Mouse (Mus musculus): ENCODE data around the gene Lrrc47. TPM values are rescaled to one million over a fixed set of nuclear protein-coding genes. Genes with fewer than 3 reads are reported as not detected.

The Lrrc47 gene
- 15.4 and 20.0 TPM in 2 replicates for polyA plus RNA-seq (2015; fragmentation: Nextera tagmentation; extraction: Ambion mirVana)

GRCm38 (mm10) chr4:154011646-154012089, at the start of gene Lrrc47:
TSS of gene Lrrc47 (plus strand) at chr4:154011731.

GRCm38 (mm10) chr4:153974431-153975291, 36.9 kb upstream of the Lrrc47 start, which contains the start of the genes Dffb and Cep104:
TSS of gene Dffb (minus strand) at chr4:153975126.
TSS of gene Cep104 (plus strand) at chr4:153975194.

GRCm38 (mm10) chr4:154025641-154026440, 14.3 kb downstream of the Lrrc47 start, which contains the start of gene Smim1:
TSS of gene Smim1 (minus strand) at chr4:154026230.

GRCm38 (mm10) chr4:154042577-154042976, 31.0 kb downstream of the Lrrc47 start, which contains the start of gene Ccdc27:
TSS of gene Ccdc27 (minus strand) at chr4:154042677.

Other genes starting within 250 kb of the Lrrc47 start
- 39.0 and 45.4 TPM in 2 replicates for gene A430005L14Rik, start 54.5 kb upstream of the Lrrc47 start, polyA plus RNA-seq (2015; fragmentation: Nextera tagmentation; extraction: Ambion mirVana)
- gene Dffb, start 36.6 kb upstream of the Lrrc47 start, polyA plus RNA-seq (2015; fragmentation: Nextera tagmentation; extraction: Ambion mirVana) = 4.1 and 4.8 TPM in 2 replicates
- 7.8 and 8.1 TPM in 2 replicates for gene Cep104, start 36.5 kb upstream of the Lrrc47 start, polyA plus RNA-seq (2015; fragmentation: Nextera tagmentation; extraction: Ambion mirVana)
- 44.0 and 49.9 TPM in 2 replicates for gene Smim1, start 14.5 kb downstream of the Lrrc47 start, polyA plus RNA-seq (2015; fragmentation: Nextera tagmentation; extraction: Ambion mirVana)
- not detected in 2 replicates for gene Ccdc27, start 30.9 kb downstream of the Lrrc47 start, polyA plus RNA-seq (2015; fragmentation: Nextera tagmentation; extraction: Ambion mirVana)
- gene Trp73, start 128.5 kb downstream of the Lrrc47 start, polyA plus RNA-seq (2015; fragmentation: Nextera tagmentation; extraction: Ambion mirVana) = 0.05 and 0.11 TPM in 2 replicates
- 29.6 and 37.7 TPM in 2 replicates for gene Wrap73, start 130.6 kb downstream of the Lrrc47 start, polyA plus RNA-seq (2015; fragmentation: Nextera tagmentation; extraction: Ambion mirVana)
- gene Tprgl, start 148.9 kb downstream of the Lrrc47 start, polyA plus RNA-seq (2015; fragmentation: Nextera tagmentation; extraction: Ambion mirVana) = 106 TPM in 2 replicates
- 6.0 and 6.3 TPM in 2 replicates for gene Megf6, start 159.0 kb downstream of the Lrrc47 start, polyA plus RNA-seq (2015; fragmentation: Nextera tagmentation; extraction: Ambion mirVana)

All from skeletal muscle tissue, postnatal 0 days (tissue).